Mouse (Mus musculus) liver (tissue): Measurements from ENCODE around the gene Tmem150a.
A peak's percentile ranks its signal among the peaks of the same experiment; 100 is the strongest.

Source experiments
- DNase-seq: peaks from one replicate; pipeline ENCODE4 v3.0.0-alpha.2; 2020; ENCODE audit warnings: mixed read lengths

The Tmem150a gene

DNA sequence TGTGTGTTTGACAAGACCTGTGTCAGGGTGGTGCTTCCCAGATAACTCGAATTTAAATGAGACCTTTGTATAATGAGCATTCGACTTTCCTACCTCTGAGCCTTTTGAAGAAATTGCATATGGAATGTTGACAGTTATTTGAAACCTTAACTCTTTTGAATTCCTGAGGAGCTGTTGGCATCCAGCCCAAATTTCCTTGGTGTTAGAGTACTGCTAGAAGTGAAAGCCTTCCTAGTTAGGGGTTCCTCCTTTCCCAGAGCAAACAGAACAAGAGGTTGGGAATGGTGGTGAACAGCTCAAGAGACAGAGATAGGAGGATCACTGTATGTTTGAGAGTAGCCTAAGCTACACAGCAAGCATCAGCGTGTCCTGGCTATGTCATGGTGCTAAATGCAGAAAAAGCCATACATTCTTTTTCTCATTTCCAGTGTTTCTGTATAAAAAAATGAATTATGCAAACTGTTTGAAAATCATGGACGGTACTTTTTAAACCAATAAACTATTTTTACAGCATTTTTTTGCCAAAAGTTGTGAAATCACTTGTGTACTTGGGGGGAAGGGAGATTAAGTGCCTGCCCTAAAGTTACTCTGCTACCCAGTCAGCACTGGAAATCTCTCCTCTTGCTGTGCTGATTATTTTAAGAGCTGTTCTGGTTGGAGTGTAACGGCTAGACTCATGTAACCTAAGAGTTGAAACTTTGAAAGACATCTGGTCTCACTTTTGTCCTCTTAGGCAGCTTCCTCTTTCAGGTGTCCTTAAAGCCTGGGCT lies 2.4 kb upstream of the Tmem150a start:
- DNase-seq, result no peak

GRCm38 (mm10) chr6:72354025-72354424 lies 1.2 kb upstream of the Tmem150a start:
- no peak for DNase-seq

DNA sequence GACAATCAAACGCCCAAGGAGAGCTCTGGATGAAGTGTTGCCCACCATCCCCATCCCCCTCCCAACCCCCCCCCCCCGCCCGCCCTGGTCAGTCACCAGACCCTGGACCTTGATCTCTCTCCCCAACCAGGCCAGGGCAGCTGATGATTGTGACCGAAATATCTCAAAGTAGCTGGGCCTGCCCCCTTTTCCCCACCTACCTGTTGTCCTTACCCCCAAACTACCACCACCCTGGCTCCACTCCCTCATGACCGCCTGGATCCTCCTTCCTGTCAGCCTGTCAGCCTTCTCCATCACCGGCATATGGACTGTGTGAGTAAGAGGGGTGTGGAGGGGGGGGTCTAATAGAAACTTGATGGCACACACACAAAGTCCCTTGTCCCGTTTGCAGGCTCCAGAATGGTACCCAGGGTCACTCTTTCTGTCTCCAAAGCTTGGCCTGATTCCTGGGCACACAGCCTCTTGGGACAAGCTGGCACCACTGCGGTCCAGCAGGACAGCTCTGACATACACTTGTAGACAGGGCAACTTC lies 820 bp downstream of the Tmem150a start:
- no peak for DNase-seq

DNA sequence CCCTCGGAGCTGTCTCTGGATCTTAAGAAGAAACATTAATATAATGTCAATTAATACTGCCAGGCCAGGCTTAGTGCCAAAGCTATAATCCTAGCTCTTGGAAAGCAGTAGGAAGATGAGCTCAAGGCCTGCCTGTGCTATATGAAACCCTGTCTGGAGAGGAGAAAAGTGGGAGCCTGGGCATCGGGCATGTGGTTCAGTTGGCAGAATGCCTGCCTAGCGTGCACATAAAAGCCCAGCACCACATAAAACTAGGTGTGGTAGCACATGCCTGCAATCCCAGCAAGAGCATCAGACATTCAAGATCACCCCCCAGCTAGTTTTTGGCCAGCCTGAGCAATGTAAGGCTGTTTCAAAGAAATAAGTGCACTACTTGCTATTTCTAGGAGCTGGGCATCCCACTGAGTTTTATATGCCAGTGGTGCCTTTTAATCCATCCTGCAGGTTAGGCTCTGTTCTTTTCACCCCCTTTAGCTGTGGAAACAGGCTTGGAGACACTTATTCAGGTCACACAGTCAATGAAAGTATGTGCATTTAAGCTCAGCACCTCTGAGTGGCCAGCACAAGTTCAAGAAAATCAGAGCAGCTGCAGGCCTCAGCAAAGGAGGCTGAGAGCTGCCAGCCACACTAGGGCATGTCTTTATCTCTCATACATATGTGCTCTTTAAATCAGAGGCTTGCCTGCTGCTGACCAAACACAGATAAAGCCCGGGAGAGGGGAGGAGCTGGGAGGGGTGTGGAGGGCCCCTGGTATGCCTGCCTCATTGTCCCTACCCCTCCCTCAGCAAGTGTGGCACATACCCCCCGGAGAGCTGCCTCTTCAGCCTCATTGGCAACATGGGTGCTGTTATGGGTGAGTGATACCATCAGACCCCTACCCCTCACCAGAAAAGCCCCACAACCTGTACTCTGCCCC lies 2.2 kb downstream of the Tmem150a start:
- DNase-seq, result peak; percentile 78

DNA sequence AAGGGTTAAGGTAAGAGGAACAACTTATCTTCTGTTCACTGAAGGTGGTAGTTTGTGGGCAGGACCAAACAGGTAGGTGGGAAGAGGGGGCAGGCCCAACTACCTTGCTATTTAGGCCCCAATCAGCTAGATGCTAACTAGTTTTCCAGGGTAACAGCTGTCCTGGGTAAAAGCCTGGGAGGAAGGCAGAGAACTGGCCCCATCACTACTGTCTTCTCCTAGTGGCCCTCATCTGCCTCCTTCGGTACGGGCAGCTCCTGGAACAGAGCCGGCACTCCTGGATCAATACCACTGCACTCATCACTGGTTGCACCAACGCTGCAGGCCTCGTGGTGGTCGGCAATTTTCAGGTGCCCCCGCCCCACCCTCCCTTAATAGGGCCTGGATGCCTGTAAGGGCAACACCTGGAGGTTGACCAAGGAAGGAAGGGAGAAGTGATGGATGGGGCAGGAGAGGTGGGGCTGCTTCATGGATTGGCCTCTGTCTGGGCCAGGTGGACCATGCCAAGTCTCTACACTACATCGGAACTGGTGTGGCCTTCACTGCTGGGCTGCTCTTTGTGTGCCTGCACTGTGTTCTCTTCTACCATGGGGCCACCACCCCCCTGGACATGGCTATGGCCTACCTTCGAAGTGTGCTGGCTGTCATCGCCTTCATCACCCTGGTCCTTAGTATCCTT lies 3.0 kb downstream of the Tmem150a start:
- DNase-seq, result no peak

DNA sequence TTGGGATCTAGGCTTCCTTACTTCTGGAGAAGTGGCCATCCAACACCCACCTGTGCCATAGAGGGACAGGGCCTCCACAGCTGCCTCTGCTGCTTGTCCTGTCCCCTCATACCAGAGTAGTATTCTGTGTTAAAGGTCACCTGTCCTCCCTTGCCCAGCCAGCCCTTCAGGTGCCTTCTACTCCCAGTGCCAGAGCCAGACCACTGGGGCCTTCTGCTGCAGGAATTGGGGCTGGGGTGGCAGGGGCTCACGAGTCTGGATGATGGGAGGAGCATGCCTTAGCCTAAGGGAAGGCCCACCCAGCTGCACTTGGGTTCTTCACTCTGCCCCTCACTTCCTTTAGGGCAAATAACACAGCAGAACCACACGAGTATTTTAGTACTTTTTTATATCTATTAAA lies 4.1 kb downstream of the Tmem150a start:
- no peak for DNase-seq

GRCm38 (mm10) chr6:72359891-72360598 lies 4.8 kb downstream of the Tmem150a start:
- DNase-seq, result no peak

GRCm38 (mm10) chr6:72360599-72360935 lies 5.3 kb downstream of the Tmem150a start:
- DNase-seq, result no peak

DNA sequence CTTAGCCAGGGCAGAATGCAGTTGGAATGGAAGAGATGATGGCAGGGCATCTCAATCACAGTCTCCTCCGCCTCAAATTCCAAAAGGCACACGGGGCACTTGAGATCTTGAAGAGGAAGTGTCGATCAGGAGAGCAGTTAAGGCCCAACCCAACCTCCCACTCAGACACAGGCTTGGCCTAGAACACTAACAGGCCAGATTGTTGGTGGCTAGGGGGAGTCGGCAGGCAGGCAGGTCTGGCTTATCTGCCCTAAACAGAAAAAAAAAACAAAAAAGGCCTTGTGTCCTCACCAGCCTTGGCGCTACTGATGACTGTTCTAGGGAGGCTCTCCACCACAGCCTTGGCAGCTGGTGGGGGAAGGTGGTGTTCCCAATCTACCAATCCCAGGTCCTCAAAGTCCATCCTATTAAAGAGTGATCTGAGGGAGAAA lies 5.9 kb downstream of the Tmem150a start:
- peak; percentile 32 for DNase-seq

- peak; percentile 95 for DNase-seq
These were observed 7.1 kb downstream of the Tmem150a start for GRCm38 (mm10) chr6:72362132-72363028.

DNA sequence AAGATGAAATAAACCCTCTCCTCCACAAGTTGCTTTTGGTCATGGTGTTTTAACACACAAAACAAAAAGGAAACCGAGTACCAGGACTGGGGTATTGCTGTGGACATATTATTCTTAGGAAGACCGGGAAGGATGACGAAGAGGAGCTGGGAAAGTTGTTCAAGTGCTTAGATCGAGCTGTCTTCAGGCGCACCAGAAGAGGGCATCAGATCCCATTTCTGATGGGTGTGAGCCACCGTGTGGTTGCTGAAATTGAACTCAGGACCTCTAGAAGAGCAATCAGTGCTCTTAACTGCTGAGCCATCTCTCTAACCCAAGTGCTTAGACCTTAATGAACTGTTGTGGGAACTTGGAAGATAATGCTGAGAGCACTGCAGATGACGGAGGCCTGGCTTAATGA lies 8.8 kb downstream of the Tmem150a start:
- DNase-seq, result no peak

DNA sequence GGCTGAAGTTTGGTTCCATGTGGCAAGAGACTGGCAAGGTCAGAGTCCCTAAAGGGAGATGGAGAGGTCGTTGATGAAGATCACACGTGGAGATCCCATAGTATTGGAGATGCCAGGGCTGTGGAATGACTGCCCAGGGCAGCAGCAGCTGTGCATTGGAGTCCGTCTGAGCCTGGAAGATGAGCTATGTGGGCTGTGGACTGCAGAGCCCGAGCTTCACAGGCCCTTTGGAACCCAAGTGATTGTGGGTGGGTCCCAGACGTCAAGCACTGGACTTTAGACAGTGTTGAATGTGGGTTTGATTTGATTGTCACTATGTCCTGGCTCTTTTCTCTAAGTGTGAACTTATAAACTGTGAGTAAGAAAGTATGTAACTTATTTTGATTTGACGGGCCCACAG lies 9.7 kb downstream of the Tmem150a start:
- DNase-seq, result no peak

GRCm38 (mm10) chr6:72366304-72366703 lies 11.1 kb downstream of the Tmem150a start:
- DNase-seq, result no peak

DNA sequence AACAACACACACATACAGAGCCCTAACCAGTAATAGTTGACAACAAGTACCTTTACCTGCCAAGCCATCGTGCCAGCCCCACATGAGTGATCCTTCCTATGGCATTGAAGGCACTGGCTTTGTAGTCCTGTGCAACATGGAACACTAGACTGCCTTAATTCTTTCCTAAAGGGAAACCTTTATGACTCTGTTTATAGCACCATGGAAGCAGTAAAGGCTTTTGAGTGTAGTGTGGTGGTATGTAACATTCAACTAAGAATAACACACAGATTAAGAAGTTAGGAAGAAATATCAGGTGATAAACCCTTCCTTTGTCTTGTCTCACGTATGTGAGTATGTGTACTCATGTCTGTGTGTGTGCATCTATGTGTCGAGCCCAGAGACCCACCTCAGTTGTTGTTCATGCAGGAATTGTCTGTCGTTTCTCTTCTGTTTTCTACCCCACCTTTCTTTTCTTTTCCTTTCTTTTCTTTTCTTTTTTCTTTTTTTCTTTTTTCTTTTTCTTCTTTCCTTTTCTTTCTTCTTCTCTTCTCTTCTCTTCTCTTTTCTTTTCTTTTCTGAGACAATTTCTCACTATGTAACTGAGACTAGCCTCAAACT lies 11.7 kb downstream of the Tmem150a start, which contains the start of gene Rnf181:
Gene Rnf181, minus strand, starts transcription at position 113 of the 600 bp plus-strand sequence.
- no peak for DNase-seq

- no peak for DNase-seq
These were observed 12.3 kb downstream of the Tmem150a start for GRCm38 (mm10) chr6:72367460-72367974.

DNA sequence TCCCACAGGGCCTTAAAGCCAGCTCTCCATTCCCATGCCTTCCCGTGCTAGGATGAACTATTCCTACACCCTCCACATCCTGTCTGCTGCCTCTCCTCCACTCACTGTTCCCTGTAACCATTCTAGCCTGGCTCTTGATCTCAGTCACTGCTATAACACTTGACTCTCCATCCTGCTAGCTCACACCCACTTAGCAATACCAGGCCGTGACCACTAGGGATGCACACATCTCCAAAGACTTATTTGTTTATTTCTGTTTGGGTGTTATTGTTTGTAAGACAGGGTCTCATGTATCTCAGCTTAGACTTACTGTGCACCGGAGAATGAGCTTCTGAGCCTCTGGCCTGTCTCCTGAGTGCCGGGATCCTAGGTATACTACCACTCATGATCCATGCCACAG lies 14.3 kb downstream of the Tmem150a start:
- no peak for DNase-seq

DNA sequence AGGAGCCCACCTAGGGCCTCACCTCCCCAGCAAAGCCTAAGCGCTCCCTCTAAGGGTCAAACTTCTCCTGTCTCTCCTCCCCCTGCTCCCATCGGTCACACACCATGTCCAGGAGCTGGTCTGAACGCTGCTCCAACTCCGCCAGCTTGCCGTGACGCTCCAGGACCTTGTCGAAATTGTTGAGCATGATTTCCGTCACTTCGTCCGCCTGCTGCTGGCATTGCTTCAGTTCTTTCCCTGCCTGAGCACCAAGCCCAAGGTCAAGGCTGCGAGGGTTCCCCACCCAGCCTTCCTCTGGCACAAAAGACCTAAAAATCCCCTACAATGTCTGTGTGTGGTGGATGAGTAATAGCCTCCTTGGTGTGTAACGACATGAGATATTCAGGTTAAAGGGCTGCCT lies 14.8 kb downstream of the Tmem150a start:
- DNase-seq, result no peak

GRCm38 (mm10) chr6:72371147-72371546 lies 15.9 kb downstream of the Tmem150a start:
- DNase-seq, result no peak

DNA sequence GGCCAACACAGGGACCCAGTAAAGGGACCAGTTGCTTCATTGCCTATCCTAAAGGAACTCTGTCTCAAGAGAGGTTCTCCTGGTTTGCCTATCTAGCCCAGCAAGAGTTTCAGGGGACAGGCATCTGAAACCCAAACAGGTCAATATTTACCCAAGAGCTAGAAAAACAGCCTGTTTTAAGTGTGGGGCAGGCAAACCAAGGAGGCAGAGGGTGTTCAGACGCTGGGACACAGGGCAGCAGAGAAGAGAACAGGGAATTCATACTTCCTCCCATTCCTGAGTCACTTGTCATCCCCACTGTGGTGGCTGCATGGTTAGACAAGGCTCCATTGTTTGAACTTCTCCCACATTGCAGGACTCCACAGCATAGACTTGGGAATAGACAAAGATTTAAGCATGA lies 16.3 kb downstream of the Tmem150a start:
- DNase-seq, result no peak

- no peak for DNase-seq
These were observed 17.9 kb downstream of the Tmem150a start for GRCm38 (mm10) chr6:72373184-72373583.

GRCm38 (mm10) chr6:72374206-72374605 lies 19.0 kb downstream of the Tmem150a start:
- no peak for DNase-seq
